Mouse (Mus musculus): ENCODE results near the gene Zfp600.
A peak's percentile ranks its signal among the peaks of the same experiment; 100 is the strongest.
"Not testable (repeated sequence)": the region's sequence is repeated elsewhere in the genome, so short reads cannot be mapped to it uniquely, and the experiment has no call there.

Zfp600 gene

DNA sequence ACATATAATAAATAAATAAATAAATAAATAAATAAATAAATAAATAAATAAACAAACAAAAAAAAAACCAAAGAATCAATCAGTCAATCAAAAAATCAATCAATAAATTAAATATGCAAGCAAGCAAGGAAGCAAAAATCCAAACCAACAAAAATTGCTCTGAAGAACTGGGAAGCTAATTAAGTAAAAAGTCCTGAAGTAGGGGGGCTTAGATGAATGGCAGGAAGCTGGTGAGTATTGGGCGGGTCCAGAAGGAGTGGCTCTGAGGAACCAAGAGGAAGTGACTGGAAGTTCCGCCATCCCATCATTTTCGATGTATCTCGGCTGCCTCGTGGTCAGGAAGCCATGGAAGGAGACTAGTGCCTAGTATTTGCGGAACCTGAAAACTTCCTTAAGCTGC, at the start of gene Zfp600:
Zfp600 (plus strand) TSS at position 301 of the 400 bp plus-strand sequence.
- DNase-seq (ENCODE audit: low spot score): not testable (repeated sequence)

DNA sequence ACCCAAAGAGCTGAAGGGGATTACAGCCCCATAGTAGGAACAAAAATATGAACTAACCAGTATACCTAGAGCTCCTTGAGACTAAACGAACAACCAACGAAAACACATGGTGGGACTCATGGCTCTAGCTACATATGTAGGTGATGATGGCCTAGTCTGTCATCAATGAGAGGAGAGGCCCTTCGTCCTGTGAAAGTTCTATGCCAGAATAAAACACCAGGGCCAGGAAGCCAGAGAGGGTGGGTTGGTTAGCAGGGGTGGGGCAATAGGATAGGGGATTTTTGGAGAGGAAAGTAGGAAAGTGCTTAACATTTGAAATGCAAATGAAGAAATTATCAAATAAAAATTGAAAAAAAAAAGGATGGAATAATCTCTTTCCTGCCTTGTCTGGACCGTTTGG, 6.3 kb downstream of the Zfp600 start:
- DNase-seq (ENCODE audit: low spot score): not testable (repeated sequence)

DNA sequence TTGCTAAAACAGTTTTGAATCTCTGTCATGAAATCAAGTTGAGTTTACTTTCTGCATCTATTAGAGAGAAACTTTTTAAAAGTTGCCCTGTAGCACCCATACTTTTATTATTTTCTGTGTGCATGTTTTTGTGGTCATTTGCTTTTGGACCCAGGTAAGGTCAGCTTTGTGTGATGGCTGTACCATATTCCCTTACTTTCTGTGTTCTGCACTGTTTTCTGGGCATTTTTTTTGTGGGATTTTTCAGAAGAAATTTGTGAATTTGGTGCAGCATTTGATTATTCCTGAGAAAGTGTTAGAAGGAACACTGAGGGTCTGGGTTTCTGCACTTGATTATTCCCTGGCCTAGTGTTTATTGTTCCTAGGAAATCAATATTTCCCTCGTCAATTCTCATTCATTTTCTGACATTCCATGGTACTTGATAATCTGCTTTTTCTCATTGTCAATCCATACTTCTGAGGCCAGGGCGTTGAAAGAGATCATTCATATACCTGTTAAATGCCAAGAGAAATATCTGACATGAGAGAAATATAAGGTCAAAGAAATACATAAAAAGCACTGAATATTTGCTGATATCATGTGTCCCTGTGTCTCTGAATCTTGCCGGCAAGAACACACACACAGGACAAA, 10.7 kb downstream of the Zfp600 start:
- DNase-seq (ENCODE audit: low spot score): not testable (repeated sequence)

DNA sequence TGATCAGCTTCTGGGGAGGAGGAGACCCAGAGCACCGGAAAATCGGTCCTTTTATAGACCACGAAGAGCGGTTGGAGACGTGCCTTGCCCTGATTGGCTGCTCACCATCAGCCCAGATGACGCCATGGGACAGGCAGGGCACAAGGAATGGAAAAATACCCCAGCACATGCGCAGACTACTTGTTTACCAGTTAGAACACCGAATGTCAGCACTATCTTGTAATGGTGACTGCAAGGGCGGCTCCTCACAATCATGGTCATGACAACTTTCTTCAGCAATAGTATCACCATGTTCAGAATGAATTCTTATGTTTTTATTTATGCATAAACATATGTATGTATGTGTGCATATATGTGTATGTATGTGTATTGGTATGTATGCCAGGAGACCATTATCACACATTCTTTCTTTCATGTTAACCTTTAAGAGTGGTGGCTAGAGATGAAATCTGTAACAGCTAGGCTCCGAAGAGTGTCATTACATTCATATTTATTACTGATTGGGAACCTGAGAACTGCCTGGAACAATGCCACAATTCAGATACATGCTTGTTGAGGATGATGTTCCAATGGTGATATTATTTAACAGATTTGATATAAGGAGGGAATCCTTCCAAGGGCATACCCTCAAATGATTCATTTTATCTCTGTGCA, 11.4 kb downstream of the Zfp600 start:
- DNase-seq (ENCODE audit: low spot score): not testable (repeated sequence)

DNA sequence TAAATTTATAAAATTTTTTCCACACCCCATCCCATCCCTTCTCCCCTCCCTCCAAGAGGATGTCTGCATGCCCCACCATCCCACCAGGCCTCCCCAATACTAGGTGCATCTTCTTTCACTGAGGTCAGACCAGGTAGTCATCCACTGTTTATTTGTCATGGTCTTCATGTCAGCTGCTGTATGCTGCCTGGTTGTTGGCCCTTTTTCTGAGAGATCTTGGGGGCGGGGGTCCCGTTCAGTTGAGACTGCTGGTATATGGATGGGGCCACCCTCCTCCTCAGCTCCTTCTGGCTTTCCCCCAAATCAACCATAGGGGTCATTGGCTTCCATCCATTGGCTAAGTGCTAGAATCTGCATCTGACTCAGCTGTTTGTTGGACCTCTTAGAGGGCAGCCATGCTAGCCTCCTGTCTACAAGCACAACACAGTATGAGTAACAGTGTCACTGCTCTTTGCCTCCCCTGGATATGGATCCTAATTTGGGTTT, 12.1 kb downstream of the Zfp600 start:
- DNase-seq (ENCODE audit: low spot score): not testable (repeated sequence)

DNA sequence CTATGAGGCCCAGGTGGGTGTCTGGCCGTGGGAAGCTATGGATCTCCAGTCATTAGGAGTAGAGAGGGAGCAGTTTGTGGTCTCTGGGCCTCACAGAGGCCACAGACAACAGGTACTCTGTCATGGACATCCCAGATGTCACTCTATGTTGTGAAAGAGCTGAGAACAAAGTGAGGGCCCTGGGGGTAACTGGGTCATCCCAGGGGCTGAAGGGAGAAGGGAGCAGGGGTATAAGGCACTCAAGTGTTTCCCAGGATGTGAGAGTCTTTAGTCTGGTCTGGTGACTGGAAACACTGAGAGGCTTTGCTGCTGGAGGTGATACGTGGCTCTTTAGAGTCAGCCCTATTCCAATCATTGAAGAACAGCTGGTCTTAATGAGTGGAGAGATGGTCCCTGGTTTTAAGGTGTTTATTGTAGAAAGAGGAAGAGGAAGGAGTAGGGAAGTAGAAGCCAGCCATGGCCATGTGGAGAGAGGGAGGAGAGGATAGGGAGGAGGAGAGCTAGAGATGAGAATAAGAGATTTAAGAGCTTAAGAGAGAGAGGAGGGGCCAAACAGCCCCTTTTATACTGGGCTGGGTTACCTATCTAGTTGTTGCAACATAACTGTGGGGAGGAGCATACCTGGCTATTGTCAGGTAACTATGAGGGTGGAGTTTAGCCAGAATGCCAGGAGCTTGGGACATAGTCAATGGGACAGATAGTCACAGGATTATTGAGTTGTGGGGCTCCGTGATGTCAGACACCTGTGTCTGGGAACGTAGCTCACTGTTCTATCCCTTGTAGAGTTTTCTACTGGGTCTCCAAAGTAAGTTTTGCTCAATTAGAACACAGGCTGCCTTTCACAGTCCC, 17.0 kb downstream of the Zfp600 start:
- DNase-seq (ENCODE audit: low spot score): peak; percentile 17

DNA sequence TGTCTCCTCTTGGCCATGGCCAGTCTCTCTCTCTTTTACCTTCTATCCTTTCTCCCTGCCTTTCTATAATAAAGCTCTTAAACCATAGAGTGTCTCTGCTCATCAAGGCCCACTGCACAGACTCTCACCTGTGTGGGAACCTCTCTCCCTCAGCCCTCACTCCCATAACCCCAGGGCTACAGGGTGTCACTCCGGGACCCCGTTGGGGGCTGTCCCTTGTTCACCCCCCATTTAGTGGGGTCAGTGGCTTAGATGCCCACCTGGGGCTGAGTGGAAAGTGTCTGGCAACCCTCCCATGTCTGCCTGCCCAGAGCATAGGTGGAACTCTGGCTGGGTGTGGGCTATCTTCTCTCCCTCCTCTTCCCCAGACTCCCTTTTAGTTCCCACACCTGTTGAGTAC, 47.7 kb downstream of the Zfp600 start:
- not testable (repeated sequence) for DNase-seq (ENCODE audit: low spot score)

DNA sequence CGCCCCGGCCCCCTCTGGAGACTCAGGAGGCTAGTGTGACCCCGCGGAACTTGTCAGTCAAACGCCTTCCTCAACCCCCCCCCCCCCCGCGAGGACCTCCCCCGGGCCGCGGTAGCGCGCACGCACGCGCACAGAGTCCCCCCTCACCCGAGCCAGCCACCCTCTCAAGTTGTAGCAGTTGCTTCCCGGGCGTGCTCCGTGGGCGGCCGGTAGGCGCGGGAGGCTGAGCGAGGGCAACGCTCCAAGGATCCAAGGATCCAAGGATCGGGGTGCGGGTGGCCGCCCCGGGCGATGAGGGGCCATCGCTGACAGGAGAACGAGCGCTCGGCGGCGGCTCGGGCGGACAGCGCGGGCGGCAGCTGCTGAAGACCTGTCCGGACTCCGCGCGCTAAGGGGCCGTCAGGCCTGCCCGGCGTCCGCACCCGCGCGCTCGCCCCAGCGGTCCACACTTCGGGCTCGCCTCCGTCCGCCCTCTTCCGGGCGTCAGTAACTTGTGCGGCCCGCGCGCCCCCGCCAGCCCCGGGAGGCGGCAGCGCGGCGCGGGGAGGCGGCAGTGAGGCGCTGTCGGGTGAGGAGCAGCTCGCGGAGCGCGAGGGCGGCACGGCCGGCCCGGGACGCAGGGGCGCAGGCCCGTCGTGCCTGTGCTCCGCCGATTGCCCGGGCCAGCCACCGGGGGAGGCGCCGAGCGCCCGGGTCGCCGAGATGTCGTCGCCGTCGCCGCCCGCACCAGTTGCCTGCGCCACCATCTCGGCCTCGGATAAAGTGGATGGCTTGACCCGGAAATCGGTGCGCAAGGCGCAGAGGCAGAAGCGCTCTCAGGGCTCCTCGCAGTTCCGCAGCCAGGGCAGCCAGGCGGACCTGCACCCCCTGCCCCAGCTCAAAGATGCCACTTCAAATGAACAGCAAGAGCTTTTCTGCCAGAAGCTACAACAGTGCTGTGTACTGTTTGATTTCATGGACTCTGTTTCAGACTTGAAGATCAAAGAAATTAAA, 82.9 kb downstream of the Zfp600 start:
- not testable (repeated sequence) for DNase-seq (ENCODE audit: low spot score)

DNA sequence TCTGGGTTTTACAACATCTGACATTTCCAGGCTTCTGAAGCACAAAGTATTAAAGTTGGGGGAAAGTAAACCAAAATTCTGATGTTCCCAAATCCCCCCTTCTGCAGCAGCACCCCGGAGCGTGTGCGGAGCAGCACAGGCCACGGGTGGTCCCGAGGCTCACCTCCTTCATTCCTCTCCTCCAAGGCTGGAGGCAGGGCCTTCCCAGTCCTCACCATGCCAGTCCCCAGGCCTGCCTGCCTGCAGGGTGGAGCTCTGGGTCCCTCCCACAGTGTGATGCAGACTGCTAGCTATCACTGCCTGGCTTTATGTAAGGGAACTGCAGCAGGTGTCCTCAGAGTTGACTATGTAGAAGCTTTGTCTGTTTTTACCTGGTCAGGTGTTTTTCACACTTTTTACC, 85.5 kb downstream of the Zfp600 start:
- DNase-seq (ENCODE audit: low spot score): not testable (repeated sequence)

Data from T-cell, adult 2 months (primary cell).